Mouse (Mus musculus) intestine, embryonic 14.5 days (tissue): ENCODE data around the gene Gm10271. TPM values are rescaled to one million over a fixed set of nuclear protein-coding genes. Genes with fewer than 3 reads are reported as not detected.

Experiments
- ATAC-seq: fragments of 200-750 bp; cut with Nextera tagmentation; replicated peaks from 2 replicates; pipeline ENCODE4 v1.8.0; 2017; ENCODE audit warnings: low read depth, moderate number of reproducible peaks, moderate TSS enrichment, moderate library complexity; ENCODE audit not compliant: low FRiP score, low TSS enrichment
- DNase-seq: peaks from one replicate; pipeline ENCODE4 v3.0.0-alpha.2; 2018; ENCODE audit warnings: low spot score
- H3K27ac ChIP-seq: fragments of 300-500 bp; sonication (generic); 2 replicates; pipeline ENCODE4 v1.5.1; 2014; ENCODE audit warnings: low read depth, mild to moderate bottlenecking, control low read depth
- H3K27me3 ChIP-seq: fragments of 300-500 bp; sonication (generic); replicated peaks from 2 replicates; pipeline ENCODE4 v1.6.1; 2014; ENCODE audit warnings: low read length, control low read depth; ENCODE audit not compliant: control insufficient read depth, insufficient read depth
- H3K36me3 ChIP-seq: fragments of 300-500 bp; sonication (generic); 2 replicates; pipeline ENCODE4 v1.6.1; 2014; ENCODE audit warnings: low read length, control low read depth; ENCODE audit not compliant: control insufficient read depth, insufficient read depth
- H3K4me1 ChIP-seq: fragments of 300-500 bp; sonication (generic); replicated peaks from 2 replicates; pipeline ENCODE4 v1.6.1; 2014; ENCODE audit warnings: low read length, control low read depth, mixed read lengths; ENCODE audit not compliant: control insufficient read depth, insufficient read depth
- H3K4me2 ChIP-seq: fragments of 300-500 bp; sonication (generic); 2 replicates; pipeline ENCODE4 v1.6.1; 2014; ENCODE audit warnings: low read length
- H3K4me3 ChIP-seq: fragments of 300-500 bp; sonication (generic); 2 replicates; pipeline ENCODE4 v1.5.1; 2014; ENCODE audit warnings: low read depth, low read length, control low read depth, mixed read lengths
- H3K9ac ChIP-seq: fragments of 300-500 bp; sonication (generic); 2 replicates; pipeline ENCODE4 v1.6.1; 2014; ENCODE audit warnings: mild to moderate bottlenecking, low read length
- H3K9me3 ChIP-seq: fragments of 300-500 bp; sonication (generic); 2 replicates; pipeline ENCODE4 v1.6.1; 2016; ENCODE audit warnings: low read length, control low read depth; ENCODE audit not compliant: control insufficient read depth
- WGBS: fragments of 180-500 bp; shearing (Covaris S2); extraction: QIAGEN DNeasy Blood & Tissue Kit; methylation state at CpG from one replicate; pipeline ENCODE4 v1.1.7; 2014; 5-methylcytosine and 5-hydroxymethylcytosine counted together
- polyA plus RNA-seq: library from polyadenylated mRNA; unstranded; fragments of >200 nt; fragmentation: Nextera tagmentation; extraction: Ambion mirVana; gene quantifications from 2 replicates; pipeline ENCODE4 v1.2.1, GENCODE M21; 2014

Gene Gm10271
- polyA plus RNA-seq, 1 experiment from 2014 or later = not detected

DNA sequence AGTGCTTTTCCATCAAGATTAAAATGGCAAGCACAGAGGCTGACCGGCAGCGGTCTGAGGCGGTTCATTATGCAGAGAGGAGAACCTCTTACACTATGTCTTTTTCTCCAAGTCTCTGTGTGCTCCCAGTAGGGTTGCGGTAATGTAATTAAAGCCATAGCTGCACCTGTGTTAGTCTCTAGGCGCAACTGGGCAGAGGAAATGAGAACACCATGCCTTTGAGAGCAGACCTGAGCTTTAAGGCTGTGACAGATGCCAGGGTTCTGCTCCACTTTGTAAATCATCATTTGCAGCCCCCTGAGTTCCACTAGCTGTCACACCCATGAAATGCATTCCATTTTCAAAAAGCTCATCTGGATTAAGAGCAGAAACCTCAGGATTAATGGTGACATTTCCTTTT lies 32.3 kb upstream of the Gm10271 start:
- H3K27me3 ChIP-seq = no peaks in the 10 kb centered on the region
- H3K9me3 ChIP-seq = no peaks in the 10 kb centered on the region
- H3K27ac ChIP-seq = no peak overlapping the region
- H3K4me1 ChIP-seq = no peaks in the 10 kb centered on the region
- no peak for ATAC-seq
- no peak overlapping the region for H3K4me2 ChIP-seq
- no peak overlapping the region for H3K9ac ChIP-seq
- no peaks in the 10 kb centered on the region for H3K36me3 ChIP-seq
- no peak overlapping the region for H3K4me3 ChIP-seq
- DNase-seq = no peak
- 79% methylated on average over 5 of the region's 5 CpGs for WGBS

DNA sequence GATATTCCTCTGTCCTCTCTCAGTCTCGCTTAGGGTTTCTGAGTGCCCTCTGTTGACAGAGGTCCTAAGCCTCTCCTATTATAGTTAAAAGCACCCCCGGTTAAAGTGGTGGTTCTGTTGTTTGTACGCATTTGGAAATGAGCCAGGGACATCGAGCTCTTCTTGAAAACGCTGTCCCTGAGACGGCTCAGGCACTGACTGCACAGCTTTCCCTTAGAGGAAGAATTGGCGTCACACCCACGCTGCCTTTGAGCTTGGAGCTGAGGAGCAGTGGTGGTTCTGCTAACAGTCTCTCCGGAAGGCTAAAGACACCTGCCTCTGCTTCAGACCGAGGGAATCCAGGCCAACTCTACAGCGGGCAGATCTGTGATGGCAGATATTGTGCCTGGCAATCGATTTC lies 28.6 kb upstream of the Gm10271 start:
- no peak overlapping the region for H3K4me2 ChIP-seq
- no peak overlapping the region for H3K27ac ChIP-seq
- no peak overlapping the region for H3K9ac ChIP-seq
- ATAC-seq (no peak), DNase-seq (no peak)
- no peaks in the 10 kb centered on the region for H3K36me3 ChIP-seq
- no peaks in the 10 kb centered on the region for H3K27me3 ChIP-seq
- H3K4me3 ChIP-seq = no peak overlapping the region
- WGBS = 56% methylated on average over 12 of the region's 12 CpGs
- H3K4me1 ChIP-seq = no peaks in the 10 kb centered on the region
- no peaks in the 10 kb centered on the region for H3K9me3 ChIP-seq

DNA sequence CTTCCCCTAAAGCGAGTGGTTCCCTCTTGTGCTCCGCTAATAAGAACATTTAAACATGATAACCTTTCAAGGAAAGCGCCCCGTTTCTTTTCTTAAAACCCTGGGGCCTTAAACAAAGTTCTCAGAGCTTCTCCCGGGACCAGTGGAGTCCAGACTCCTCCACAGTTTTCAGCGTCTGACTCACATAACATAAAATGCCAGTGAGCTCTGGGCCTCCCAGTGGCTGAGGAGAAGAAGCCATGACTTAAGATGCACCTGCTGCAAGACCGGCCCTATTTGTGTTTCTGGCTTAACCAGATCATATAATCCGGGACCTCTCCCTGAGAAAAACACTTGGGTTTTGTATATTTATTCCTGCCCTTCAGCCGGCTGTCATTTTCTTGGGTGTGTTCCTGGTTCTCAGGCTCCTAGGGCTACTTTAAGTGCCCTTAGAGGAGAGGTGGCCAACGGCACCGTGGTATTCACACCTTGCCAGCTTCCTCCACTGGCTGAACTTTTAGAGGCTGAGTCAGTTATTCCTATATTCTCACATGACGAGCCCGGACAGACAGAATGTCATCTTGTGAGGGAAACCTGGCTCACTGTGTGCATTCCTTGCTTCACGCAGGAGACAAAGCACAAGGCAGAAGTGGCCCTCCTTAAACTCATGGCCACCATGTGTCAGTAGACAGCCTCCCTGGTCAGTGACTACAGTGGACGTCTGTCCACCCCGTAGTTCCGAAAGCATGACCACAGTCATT lies 26.5 kb upstream of the Gm10271 start:
- WGBS = 75% methylated on average over 17 of the region's 17 CpGs
- Histone ChIP-seq H3K27ac (no peak overlapping the region), H3K36me3 (no peaks in the 10 kb centered on the region), H3K27me3 (no peaks in the 10 kb centered on the region), H3K4me1 (no peaks in the 10 kb centered on the region), H3K9ac (no peak overlapping the region), H3K4me3 (no peak overlapping the region), H3K4me2 (no peak overlapping the region), H3K9me3 (no peaks in the 10 kb centered on the region)
- no peak for DNase-seq
- no peak for ATAC-seq

DNA sequence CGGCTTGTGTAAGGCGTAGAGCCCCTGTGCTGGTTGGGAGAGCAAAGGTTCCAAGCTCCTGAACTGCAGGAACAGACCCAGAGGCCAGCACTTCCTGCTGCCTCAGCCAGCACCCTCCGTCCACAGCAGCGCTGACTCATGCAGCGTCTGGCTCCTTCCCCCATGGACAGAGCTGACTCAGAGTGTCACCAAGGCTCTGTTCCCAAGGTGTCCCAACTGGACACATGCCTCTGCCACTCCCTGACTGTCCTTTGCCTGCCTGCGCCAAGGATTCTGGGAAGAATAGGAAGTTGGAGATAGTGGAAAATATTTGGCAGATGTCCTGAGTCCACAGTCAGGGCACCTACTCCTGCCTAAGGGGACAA lies 23.8 kb upstream of the Gm10271 start:
- H3K4me2 ChIP-seq = no peak overlapping the region
- DNase-seq (no peak), ATAC-seq (peak; percentile 74)

DNA sequence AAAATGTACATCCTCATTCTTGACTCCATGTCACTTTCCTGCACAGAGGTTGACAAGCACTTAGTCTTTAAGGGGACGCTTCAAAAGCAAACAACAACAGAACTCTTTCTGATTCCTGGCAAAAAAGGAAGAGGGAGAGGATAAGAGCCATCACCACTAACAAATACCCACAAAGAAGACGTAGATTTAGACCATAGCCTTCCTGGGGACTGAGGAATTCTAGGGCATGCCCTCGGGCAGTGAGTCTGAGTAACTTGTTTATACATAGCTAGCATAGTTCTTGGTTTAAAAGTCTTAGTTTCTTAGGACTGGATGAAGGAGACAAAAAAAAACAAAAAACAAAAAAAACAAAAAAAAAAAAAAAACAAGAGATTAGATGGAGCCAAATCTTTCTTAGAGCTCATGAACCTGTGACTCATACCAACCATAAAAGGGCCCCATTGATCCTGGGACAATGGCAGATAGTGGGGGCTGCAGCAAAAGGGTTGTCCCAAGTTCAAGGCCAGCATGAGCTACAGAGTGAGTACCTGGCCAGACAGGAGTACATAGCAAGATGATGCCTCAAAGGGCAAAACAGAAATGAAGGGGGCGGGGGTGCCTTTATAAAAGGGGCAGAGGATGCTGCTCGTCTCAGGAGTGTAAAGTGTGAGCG lies 23.3 kb upstream of the Gm10271 start:
- ATAC-seq = peak; percentile 38; the same call in 1 of the 2 replicates
- H3K4me3 ChIP-seq = no peak overlapping the region
- no peak for DNase-seq
- no peaks in the 10 kb centered on the region for H3K27me3 ChIP-seq
- H3K9me3 ChIP-seq = no peaks in the 10 kb centered on the region
- H3K4me1 ChIP-seq = no peaks in the 10 kb centered on the region
- no peak overlapping the region for H3K27ac ChIP-seq
- H3K9ac ChIP-seq = no peak overlapping the region
- 50% methylated on average over 6 of the region's 6 CpGs for WGBS
- H3K4me2 ChIP-seq = no peak overlapping the region
- H3K36me3 ChIP-seq = no peaks in the 10 kb centered on the region

More for the DNA sequence above, 23.8 kb upstream of the Gm10271 start:
- H3K4me1 ChIP-seq = no peaks in the 10 kb centered on the region
- no peaks in the 10 kb centered on the region for H3K9me3 ChIP-seq
- WGBS = 55% methylated on average over 6 of the region's 6 CpGs
- H3K27me3 ChIP-seq = no peaks in the 10 kb centered on the region
- no peak overlapping the region for H3K4me3 ChIP-seq
- H3K36me3 ChIP-seq = no peaks in the 10 kb centered on the region
- no peak overlapping the region for H3K27ac ChIP-seq
- H3K9ac ChIP-seq = no peak overlapping the region

DNA sequence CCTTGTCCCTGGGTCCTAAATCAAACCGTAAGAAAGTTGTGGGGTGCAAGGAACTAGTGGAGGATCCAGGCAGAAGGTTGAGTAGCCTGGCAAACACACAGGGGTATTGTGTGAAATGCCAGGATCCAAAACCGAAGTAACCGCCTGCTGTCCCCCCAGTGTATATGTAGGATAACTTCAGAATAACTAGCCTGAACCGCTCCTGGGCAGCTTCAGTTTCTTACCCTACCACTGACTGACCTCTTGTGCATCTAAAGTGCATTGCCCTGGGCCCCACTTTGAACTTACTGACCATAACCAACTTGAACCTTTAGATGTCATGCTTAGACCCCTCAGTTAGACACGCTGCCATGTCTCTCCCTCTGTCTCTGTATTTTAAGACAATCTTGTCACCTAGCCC lies 22.8 kb upstream of the Gm10271 start:
- 76% methylated on average over 5 of the region's 5 CpGs for WGBS
- Histone ChIP-seq H3K4me3 (no peak overlapping the region), H3K4me1 (no peaks in the 10 kb centered on the region), H3K36me3 (no peaks in the 10 kb centered on the region), H3K4me2 (no peak overlapping the region), H3K9me3 (no peaks in the 10 kb centered on the region), H3K27me3 (no peaks in the 10 kb centered on the region), H3K27ac (no peak overlapping the region), H3K9ac (no peak overlapping the region)
- ATAC-seq (no peak), DNase-seq (no peak)

DNA sequence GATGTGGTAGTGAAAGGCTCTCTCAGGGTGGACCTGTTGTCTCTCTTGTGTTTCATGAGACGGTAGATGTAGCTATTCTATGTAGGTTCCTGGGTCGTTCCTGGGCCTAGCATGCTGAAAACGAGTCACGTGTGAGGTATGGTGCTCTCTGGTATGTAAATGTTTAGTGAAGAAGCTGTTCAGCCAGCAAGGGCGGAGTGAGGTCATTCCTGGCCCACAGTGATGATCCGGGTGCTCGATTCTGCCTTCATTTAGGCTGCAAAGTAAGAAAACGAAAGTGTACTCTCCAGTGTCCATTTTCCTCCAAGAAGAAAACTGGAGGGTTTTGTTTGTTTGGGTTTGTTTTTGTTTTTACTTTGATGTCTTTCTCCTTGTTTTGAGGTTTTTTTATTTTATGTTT lies 21.6 kb upstream of the Gm10271 start:
- no peaks in the 10 kb centered on the region for H3K9me3 ChIP-seq
- DNase-seq (no peak), ATAC-seq (no peak)
- WGBS = 55% methylated on average over 8 of the region's 8 CpGs
- no peak overlapping the region for H3K4me3 ChIP-seq
- H3K9ac ChIP-seq = no peak overlapping the region
- H3K4me2 ChIP-seq = no peak overlapping the region
- H3K27me3 ChIP-seq = no peaks in the 10 kb centered on the region
- no peaks in the 10 kb centered on the region for H3K36me3 ChIP-seq
- no peak overlapping the region for H3K27ac ChIP-seq
- no peaks in the 10 kb centered on the region for H3K4me1 ChIP-seq

DNA sequence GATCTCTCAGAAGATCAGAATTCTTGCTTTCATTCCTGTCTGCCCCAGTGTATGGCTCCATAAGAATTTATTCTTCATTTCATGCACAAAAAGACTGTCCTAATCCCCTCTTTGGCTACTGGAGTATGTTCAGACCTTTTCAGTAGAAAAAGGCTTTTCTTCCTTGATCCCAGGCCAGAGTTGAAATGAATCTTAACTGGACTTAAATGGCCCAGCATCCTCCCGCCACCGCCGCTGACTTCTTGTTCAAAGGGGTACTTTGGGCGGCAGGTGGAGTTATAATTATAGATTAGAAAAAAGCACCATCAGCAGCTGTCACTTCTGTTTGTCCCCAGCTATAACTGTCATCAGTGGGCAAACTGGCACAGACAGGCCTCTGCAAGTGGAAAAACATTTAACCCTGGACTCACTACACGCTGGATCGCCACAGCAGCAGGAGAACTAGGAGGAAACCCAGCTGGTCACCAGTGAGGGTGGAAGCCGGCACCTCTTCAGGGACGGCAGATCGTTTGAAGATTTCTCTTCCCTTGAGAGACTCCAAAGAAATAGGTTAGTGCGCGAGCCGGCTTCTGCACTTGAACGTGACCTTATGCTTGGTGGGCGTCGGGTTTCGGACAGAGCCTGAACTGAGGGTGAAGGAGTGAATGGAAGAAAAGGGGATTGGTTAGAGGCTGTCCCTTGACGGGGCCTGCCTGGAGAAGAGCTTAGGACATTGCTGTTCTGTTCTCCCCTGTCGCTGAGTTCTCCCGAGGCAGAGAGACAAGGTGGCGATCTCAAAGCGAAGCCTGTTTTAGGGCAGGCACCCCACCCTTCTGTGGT lies 14.1 kb upstream of the Gm10271 start, which contains the start of gene Best3:
TSS of gene Best3 (plus strand) at position 51 of the 819 bp plus-strand sequence.
- no peaks in the 10 kb centered on the region for H3K27me3 ChIP-seq
- no peaks in the 10 kb centered on the region for H3K36me3 ChIP-seq
- H3K9me3 ChIP-seq = no peaks in the 10 kb centered on the region
- H3K4me3 ChIP-seq = no peak within 1 kb of the TSS
- ATAC-seq (no peak), DNase-seq (no peak)
- no peaks in the 10 kb centered on the region; the same call in 1 of the 2 replicates for H3K4me1 ChIP-seq
- H3K9ac ChIP-seq = no peak within 1 kb of the TSS
- no peak within 1 kb of the TSS for H3K4me2 ChIP-seq
- H3K27ac ChIP-seq = no peak within 1 kb of the TSS
- 43% methylated on average over 21 of the region's 21 CpGs for WGBS
